Mouse (Mus musculus): ENCODE data around the gene Cd8b1. TPM values are rescaled to one million over a fixed set of nuclear protein-coding genes. Genes with fewer than 3 reads are reported as not detected.

Gene Cd8b1
- polyA plus RNA-seq, 1 experiment from 2014 or later: not detected

GRCm38 (mm10) chr6:71374921-71375320 lies 52.3 kb downstream of the Cd8b1 start:
- H3K27me3 ChIP-seq (replicated peaks; ENCODE audit: control insufficient read depth, insufficient read depth, low read length): no peaks in the 10 kb centered on the region

GRCm38 (mm10) chr6:71376711-71377110 lies 54.1 kb downstream of the Cd8b1 start:
- no peaks in the 10 kb centered on the region for H3K9me3 ChIP-seq (ENCODE audit: control insufficient read depth, low read length)
- no peaks in the 10 kb centered on the region for H3K27me3 ChIP-seq (replicated peaks; ENCODE audit: control insufficient read depth, insufficient read depth, low read length)
- H3K4me3 ChIP-seq (ENCODE audit: low read length): no peak overlapping the region
- no peak overlapping the region for H3K4me2 ChIP-seq (ENCODE audit: low read length)
- H3K27ac ChIP-seq (ENCODE audit: low read depth, low read length): no peak overlapping the region
- no peaks in the 10 kb centered on the region for H3K4me1 ChIP-seq (ENCODE audit: control insufficient read depth, insufficient read depth, low read depth, low read length)
- WGBS: 98% methylated on average over 13 of the region's 13 CpGs
- no peak for ATAC-seq
- no peak overlapping the region for H3K9ac ChIP-seq (ENCODE audit: low read depth, low read length)
- H3K36me3 ChIP-seq (ENCODE audit: control insufficient read depth, insufficient read depth, low read length): no peaks in the 10 kb centered on the region

More at GRCm38 (mm10) chr6:71374921-71375320, 52.3 kb downstream of the Cd8b1 start:
- Histone ChIP-seq H3K27ac (ENCODE audit: low read depth, low read length) (no peak overlapping the region), H3K9me3 (ENCODE audit: control insufficient read depth, low read length) (no peaks in the 10 kb centered on the region), H3K4me1 (ENCODE audit: control insufficient read depth, insufficient read depth, low read depth, low read length) (no peaks in the 10 kb centered on the region), H3K4me3 (ENCODE audit: low read length) (no peak overlapping the region), H3K36me3 (ENCODE audit: control insufficient read depth, insufficient read depth, low read length) (no peaks in the 10 kb centered on the region), H3K9ac (ENCODE audit: low read depth, low read length) (no peak overlapping the region), H3K4me2 (ENCODE audit: low read length) (no peak overlapping the region)
- WGBS: 73% methylated on average over 2 of the region's 2 CpGs
- no peak for ATAC-seq

GRCm38 (mm10) chr6:71381654-71382053 lies 59.1 kb downstream of the Cd8b1 start:
- H3K9ac ChIP-seq (ENCODE audit: low read depth, low read length): no peak overlapping the region
- WGBS: 94% methylated on average over 5 of the region's 5 CpGs
- no peaks in the 10 kb centered on the region for H3K4me1 ChIP-seq (ENCODE audit: control insufficient read depth, insufficient read depth, low read depth, low read length)
- no peak for ATAC-seq
- no peak overlapping the region for H3K27ac ChIP-seq (ENCODE audit: low read depth, low read length)
- H3K27me3 ChIP-seq (replicated peaks; ENCODE audit: control insufficient read depth, insufficient read depth, low read length): no peaks in the 10 kb centered on the region
- no peak overlapping the region for H3K4me3 ChIP-seq (ENCODE audit: low read length)
- H3K9me3 ChIP-seq (ENCODE audit: control insufficient read depth, low read length): no peaks in the 10 kb centered on the region
- no peak overlapping the region for H3K4me2 ChIP-seq (ENCODE audit: low read length)
- H3K36me3 ChIP-seq (ENCODE audit: control insufficient read depth, insufficient read depth, low read length): no peaks in the 10 kb centered on the region

Other genes with a start within 250 kb of the Cd8b1 start
- gene Thnsl2, start 178.3 kb upstream of the Cd8b1 start, polyA plus RNA-seq (2015; fragmentation: Nextera tagmentation; extraction: Ambion mirVana): 6.3 and 6.5 TPM in 2 replicates
- not detected in 2 replicates for gene Fabp1, start 123.0 kb upstream of the Cd8b1 start, polyA plus RNA-seq (2015; fragmentation: Nextera tagmentation; extraction: Ambion mirVana)
- 19.2 and 20.3 TPM in 2 replicates for gene Krcc1, start 51.1 kb upstream of the Cd8b1 start, polyA plus RNA-seq (2015; fragmentation: Nextera tagmentation; extraction: Ambion mirVana)
- 0.21 and 0.91 TPM in 2 replicates for gene Smyd1, start 555 bp upstream of the Cd8b1 start, polyA plus RNA-seq (2015; fragmentation: Nextera tagmentation; extraction: Ambion mirVana)
- not detected in 2 replicates for gene Cd8a, start 50.6 kb downstream of the Cd8b1 start, polyA plus RNA-seq (2015; fragmentation: Nextera tagmentation; extraction: Ambion mirVana)
- 7.7 and 8.1 TPM in 2 replicates for gene Rmnd5a, start 117.8 kb downstream of the Cd8b1 start, polyA plus RNA-seq (2015; fragmentation: Nextera tagmentation; extraction: Ambion mirVana)
- gene Rnf103, start 171.1 kb downstream of the Cd8b1 start, polyA plus RNA-seq (2015; fragmentation: Nextera tagmentation; extraction: Ambion mirVana): 14.0 and 21.5 TPM in 2 replicates
- 61.6 and 61.8 TPM in 2 replicates for gene Chmp3, start 221.0 kb downstream of the Cd8b1 start, polyA plus RNA-seq (2015; fragmentation: Nextera tagmentation; extraction: Ambion mirVana)